Mouse (Mus musculus): ENCODE measurements around the gene Zmynd8.

Zmynd8 gene

DNA sequence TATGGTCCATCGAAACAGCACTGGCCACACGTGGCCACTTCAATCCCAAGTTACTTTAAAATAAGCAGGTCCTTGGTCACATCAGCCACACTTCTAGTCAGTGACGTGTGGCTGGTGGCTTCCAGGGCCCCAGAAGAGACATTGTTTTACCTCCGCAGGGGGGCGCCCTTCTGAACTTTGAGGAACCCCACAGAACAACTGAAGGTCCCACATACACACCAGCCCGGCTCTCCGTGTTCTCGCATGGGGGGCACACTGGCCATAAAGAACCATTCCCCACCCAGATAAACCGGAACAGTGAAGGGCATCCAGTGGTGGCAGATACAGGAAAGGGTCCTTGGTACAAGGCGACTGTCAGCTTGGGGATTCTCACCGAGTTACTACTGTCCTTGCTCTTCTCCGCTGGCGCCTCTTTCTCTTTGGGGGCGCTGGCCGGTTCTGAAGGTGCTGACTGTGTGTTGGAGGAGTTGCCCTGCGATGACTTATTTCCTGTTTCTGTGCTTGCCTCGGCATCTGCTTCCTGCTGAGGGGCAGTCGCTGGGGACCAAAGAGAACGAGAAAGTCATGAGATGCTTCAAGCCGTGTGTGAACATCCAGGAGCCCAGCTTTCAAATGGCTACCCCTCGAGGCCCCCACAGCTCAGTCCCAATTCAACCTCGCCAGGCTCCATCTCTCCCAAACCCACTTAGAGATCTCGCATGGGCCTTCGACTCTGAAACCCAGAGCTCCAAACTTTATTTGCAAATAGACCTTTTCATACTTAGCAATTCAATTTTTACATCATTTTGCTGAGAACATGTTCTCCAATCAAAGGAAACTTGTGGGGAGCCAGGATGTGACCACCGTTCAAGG, 106.2 kb downstream of the Zmynd8 start:
- no peak for DNase-seq

DNA sequence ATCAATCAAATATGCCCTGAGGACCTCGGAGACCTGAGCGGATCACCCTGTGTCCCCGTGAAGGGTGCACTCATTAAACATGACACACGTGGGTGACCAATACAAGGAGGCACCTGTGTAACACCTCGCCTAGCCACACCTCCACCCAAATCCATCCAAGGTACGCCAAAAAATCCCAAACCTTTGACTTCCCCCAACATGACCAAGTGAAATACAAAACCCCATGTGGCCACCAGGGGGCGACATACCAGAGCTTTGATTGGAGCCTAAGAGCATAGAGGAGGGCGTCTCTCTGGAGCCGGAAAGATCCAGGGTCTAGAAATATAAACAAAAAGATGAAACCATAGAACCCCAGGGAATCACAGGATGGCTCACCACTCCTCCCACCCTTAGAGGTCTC, 107.2 kb downstream of the Zmynd8 start:
- DNase-seq = peak; percentile 62

DNA sequence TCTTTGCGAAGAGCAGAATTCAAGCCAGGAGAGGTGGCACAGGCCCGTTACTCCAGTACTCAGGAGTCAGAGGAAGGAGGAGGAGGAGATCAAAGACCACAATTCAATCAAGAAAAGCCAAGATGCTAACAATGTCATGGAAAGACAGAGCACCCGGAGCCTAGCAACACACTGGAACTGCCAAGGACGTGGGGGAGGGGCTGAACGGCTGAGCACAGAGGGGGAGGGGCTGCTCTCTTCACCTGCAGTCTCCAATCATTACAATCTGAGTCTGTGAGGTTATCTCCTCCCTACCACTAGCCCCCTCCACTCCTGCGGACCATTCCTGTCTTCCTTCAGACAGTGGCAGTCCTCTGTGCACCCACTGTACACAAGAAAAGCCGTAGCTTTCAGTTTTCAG, 107.8 kb downstream of the Zmynd8 start:
- peak; percentile 49 for DNase-seq

DNA sequence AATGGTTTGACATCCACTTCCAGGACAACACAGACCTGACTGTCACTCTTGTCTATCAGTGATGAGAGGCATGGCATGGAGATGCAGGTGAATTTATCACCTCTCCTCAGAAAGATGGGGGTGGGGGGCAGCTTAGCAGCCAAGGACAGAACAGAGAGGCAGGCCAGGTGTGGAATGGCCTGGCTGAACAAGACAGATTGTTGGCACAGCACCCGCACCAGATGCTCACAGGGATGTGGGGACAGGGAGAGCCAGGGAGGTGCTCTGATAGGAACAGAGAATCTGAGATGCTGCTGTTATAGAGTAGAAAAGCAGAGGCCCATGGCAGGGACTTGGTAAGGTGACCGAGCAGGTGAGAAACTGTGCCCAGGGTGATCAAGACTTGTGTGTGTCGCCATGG, 109.1 kb downstream of the Zmynd8 start:
- no peak for DNase-seq

DNA sequence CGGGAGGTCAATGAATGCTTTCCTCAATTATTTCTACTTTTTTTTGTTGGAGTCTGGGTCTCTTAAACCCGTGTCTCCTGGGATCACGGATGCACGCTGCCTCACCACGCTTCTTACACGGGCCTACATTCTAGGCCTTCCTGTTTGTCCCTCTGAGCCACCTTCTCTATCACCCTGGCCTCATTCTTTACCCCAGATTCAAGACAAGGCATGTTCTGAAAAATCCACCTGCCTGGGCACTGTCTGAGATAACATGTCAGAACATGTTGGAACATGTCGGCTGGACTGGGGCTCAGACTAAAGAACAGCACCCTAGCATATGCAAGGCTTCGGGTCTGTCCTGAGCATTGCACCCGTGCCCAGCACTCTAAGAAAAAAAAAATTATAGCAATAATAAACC, 110.0 kb downstream of the Zmynd8 start:
- no peak for DNase-seq

DNA sequence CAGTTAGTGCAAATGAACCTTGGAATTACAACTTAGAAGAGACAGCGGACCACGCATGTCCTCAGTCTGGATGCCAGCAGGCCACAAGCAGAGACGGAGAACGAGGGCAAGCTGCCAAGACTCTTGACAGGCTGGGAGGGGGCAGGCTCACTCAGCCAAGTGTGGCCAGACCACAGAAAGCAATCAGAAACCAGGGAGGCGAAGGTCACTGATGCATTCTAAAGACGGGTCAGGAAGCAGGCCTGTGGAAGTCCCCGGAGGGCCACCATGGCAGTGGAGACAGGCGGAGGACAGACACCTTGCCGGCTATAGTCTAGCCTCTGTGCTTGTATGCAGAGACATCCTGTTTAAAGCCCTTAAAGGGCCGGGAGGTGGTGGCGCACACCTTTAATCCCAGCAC, 110.8 kb downstream of the Zmynd8 start:
- DNase-seq = no peak

DNA sequence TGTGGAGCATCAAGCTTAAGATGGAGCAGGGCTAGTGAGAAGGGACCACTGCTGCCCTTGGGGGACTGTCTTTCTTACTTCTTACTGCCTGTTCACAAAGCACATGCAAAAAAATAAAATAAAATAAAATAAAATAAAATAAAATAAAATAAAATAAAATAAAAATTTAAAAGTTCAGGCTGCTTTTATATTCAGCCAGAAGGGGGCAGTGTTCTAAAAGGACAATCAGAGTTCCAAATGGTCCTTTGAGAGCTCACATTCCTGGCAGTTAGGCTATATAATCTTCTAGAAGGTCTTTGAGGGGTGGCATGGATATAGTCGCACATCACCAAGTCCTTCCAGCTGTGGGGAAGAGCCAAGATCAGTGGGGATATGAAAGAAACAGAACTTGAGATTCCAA, 112.3 kb downstream of the Zmynd8 start:
- DNase-seq = peak; percentile 54

DNA sequence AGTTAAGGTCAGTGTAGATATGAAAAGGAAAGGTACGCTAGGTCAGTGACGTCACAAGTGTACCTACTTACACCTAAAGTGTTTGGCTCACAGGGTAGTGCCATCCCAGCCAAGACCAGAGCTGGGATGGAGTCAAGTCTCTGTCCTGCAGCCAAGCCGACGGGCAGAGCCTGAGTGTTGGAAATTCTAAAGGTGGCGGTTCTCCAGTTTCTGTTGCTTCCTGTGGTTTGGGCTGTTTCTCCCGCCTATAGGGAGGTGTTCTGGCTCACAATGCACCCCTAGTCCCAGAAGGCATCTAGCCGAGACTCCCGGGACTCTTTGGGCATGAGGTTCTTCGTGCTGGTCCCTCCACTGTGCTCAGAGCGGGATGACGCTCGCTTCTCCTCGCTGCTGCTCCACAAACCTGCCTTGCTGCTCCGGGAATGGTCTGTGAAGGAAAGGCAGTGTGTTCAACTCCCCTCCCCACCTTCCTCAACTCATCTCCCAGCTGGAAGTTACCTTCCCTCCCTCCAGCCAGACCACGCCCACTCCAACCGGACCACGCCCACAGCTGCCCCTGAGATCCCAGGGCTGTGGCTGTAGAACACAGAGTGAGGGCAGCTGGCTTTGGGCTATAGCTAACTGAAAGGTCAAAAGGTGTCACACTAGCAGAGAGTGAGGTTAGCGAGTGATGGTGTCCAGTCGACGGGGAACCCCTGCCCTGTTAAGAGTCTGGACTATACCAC, 113.3 kb downstream of the Zmynd8 start:
- no peak for DNase-seq

DNA sequence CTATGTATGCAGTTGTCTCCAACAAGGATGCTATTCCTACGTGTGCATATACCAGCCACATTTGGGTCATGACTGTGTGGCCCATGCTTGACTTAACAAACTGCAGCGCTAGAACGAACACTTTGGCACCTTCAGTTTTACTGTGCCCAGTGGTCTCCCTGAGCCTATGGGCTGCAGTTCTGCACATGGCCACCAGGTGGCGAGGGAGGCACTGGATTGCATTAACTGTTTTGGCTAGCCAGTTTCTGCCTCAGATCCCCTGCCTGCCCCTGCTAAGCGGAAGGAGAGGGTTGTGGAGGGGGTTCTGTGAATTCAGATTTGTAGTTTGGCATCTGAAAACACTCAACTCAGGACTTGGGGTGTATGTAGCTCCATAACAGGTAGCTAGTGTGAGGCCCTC, 116.5 kb downstream of the Zmynd8 start:
- DNase-seq = peak; percentile 87

DNA sequence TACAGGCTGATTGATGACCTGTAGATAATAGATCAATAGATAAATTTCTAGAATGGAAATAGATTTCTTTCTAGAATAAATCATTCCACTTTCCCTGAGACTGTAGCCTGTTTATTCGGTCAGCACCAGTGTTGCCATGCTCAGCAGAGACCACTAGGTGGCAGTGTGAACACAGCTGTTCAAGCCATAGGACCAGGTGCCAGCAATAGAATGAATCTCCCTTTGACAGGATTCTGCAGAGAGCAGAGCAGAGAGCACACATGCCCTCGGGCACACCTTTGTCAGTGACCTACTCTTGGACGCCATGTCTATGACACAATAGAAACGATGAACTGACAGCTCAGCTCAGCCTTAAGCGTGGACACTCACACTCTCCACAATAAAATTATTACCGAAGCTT, 119.9 kb downstream of the Zmynd8 start:
- peak; percentile 85 for DNase-seq

DNA sequence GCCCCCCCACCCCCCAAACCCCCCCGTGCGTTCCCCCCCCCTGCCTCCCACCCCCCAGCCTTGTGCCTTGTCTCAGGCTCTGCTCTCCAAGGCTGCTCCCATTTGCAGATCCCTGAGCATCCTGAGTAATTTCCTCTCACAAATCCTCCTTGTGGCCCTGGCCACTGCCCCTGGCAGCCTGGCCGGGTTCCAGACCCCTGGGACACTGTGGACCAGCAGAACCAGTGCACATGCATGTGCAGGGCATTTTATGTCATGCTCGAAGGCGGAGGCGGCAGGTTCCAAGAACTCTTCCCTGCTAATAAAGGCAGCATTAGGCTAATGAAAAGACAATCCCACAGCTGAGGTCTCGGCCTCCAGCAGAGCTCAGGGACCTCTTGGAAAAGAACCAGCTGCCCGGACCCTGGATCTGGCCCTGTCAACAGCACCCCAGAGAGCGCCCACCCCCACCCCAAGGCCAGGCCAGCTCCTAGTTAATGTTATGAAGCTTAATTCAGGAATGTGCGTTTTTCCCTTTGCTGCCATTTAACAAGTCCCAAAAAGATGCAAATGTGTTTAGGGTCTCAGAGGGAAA, 129.4 kb downstream of the Zmynd8 start:
- no peak for DNase-seq

DNA sequence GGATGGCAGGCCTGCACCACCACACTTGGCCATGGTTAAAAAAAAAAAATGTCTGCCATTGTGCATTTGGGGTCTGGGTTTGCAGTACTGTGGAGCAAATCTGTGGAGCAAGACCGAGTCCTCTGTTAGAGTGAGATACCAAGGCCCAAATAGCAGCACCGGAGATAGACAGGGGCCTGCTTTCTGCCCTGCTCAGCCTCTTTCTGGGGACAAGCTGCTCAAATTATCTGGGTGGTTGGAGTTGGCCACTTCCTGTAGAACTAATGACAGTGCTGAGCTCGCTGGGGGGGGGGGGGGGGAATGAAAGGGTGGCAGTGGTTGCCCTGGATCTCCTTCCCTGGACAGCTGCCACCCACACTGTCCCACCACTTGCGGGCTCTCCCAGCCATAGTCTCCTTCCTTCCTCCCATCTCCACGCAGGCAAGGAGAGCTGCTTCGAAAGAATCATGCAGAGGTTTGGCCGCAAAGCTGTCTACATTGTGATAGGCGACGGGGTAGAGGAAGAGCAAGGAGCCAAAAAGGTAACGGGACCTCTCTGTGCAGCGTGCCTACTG, 129.9 kb downstream of the Zmynd8 start:
- DNase-seq = no peak

DNA sequence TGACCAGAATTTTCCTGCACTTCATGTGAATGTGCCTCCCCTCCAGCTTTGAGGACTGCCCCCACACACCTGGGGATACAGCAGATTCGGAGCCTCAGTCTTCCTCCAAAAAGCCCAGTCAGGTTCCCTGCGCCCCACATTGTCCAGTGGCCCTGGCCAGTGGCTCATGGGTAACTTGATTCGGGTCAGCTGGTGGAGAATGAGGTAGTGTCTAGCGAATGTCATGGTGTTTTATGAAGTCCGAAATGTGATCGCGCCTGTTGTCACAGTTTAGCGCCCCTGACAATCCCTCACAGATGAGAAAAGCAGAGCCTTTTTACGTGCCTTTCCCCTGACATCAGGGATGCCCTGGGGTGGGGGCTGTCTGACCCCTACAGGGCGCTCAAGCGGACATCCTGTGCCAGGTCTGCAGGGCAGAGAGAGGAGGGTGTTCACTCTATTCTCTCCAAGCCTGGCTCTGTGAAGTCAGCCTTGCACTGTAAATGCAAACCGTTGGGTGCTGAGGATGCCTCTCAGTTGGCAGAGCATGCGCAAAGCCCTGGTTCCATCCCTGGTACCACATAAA, 139.3 kb downstream of the Zmynd8 start:
- peak; percentile 47 for DNase-seq

DNA sequence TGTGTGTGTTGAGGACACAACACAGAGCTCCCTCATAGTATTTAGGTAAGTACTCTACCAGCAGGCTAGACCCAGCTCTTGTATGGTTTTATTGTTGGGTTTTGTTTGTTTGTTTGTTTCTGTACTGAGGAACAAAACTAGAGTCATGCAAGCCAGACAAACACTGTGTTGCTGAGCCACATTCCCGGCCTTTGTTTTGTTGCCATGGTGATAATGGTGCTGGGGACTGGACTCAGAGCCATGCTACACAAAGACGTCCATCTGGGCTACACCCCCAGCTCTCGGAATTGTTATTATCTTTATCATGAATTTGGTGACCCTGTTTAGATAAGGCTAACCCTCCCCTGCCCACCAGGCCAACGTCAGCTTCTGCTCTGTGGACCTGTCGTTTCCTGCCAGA, 140.3 kb downstream of the Zmynd8 start:
- DNase-seq = peak; percentile 61

DNA sequence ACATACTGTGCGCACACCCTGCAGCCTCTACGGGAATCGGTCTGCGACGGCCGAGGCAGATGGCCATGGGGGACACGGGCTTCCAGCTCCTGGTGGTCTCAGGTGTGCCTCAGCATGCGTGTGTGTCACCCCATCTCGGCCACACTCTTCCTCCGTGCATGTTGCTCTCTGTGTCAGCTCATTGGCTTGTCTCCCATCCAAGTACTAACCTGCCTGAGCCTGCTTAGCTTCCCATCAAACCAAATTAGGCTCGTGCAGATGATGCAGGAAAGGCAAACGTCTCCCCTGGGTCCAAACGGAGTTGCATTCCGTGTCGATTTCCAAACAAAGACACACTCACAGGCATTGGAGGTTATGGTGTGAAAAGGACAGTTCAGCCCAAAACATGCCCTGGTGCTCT, 141.0 kb downstream of the Zmynd8 start:
- DNase-seq = no peak

DNA sequence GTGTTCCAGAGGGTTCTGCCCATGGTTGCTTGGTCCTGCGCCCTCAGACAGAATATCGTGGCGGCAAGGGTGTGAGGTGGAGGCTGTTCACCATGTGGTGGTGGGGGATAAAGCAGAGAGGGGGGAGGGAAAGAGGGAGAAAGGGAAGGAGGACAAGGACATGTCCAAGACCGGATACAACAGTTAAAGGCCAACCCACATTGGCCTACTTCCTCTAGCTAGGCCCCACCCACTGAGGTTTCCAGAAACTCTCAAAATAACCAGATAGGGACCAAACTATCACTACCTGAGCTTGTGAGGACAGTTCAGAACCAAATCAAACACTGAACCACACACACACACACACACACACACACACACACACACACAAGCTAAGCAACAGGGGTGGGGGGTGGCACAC, 146.1 kb downstream of the Zmynd8 start:
- DNase-seq = no peak

DNA sequence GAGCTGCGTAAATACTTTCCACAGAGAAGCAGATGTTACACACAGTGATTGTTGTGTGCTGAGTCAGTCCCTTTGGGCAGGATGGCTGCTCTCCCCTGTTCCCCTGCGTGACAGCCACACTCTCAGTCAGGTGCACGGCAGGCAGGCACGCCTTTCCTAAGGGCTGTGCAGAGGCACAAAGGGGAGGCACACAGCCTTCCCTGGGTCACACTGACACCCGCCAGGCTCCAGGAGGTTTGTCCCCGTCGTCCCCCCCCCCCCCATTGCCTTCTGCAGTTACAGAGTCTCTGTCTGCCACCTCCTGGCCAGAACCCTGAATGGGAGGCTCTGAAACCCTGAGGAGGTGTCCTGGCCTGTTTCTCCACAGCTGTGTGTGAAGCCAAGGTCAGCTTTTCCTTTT, 147.7 kb downstream of the Zmynd8 start:
- DNase-seq = peak; percentile 62

DNA sequence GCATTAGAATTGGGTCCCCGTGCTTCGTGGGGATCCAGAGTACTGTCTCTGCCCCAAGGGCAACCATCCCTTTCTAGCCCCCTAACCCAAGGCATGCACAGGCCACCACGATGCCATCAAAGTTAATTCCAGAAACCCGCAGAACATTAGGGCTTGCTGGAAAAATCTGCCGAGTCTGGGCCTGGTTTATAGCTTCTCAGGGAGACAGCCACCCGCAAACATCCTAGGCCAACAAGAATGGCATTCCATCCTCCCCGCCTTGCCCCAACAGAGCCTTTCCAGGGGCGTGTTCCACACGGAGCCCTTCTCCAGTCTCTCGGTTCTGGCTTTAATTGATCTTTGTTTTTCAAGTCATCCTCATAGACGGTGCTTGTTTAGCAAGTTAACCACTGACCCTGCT, 150.4 kb downstream of the Zmynd8 start:
- DNase-seq = no peak

DNA sequence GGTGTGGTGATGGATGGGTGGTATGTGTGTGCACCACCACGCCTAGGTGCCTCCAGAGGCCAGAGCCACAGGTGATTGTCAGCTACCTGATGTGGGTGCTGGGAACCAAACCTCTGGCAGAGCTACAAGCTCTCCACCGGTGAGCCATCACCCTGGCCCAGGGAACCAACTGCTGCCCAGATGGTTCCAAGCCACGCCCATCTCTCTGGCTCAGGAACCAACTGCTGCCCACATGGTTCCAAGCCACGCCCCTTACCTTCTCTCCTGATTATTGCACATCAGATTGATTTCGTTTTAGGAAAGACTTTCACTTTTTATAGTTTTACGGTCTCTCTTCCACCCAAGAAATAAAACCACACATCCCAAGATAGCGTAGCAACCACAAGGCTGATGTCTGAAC, 150.8 kb downstream of the Zmynd8 start:
- peak; percentile 36 for DNase-seq

DNA sequence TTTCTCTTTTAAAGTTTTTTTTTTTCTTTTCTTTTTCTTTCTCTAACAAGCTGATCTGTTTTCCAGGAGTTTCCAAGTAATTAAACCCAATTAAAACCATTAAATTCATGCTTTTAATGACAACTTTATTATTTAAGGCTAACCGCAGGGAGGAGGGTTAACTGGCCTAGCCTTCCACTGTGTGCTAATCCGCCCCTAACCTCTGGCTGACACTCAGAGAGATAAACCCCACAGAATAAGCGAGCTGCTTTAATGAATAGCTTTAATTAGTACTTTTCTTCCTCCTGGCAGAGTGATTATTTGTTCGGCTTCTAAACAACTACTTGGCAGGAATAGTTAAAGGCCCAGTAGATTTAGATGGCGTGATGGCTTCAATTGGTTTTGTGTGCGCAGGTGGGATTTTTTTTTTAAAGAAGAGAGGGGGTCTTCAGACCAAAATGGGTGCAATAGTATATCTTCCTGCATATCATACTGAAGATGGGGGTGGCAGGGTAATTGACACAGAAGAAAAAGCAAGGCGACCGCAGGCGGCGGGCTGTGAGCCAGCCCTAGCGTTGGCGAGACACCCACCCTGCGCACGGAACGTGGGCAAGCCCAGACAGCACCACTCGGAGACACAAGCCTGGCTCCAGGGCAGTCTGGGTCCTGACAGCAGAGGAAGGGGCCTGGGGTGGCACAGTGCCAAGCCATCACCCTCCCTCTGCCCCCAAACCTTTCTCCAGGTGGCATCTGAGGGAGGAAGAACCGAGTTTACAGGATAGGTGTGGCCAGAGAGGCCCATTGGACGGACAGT, 153.3 kb downstream of the Zmynd8 start:
- no peak for DNase-seq

DNA sequence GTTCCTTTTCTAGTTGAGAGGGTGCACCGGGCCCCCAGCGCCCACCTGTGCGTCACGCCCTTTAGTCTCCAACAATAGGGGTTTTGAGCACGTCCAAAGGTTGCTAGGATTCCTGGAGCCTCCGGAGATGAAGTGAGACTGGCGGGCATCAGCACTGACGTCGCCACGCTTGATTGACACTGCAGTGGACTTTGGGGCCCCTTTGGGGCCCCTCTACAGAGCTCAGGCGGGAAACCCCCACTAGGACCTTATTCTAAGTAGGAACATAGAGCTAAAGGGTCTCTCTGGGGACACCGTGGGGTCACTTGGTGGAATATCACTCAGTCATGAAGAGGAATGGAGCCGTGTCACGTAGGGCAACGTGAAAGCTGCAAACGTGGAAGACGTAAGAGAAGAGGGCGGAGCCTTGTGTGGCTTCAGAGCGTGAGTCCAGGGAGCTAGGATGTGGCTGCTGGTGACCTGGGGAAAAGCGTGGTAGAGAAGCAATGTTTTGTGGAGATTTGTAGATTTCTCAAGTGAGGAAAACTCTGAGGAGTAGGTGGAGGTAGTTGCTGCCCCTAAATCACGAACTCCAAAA, 156.5 kb downstream of the Zmynd8 start:
- DNase-seq = no peak

DNA sequence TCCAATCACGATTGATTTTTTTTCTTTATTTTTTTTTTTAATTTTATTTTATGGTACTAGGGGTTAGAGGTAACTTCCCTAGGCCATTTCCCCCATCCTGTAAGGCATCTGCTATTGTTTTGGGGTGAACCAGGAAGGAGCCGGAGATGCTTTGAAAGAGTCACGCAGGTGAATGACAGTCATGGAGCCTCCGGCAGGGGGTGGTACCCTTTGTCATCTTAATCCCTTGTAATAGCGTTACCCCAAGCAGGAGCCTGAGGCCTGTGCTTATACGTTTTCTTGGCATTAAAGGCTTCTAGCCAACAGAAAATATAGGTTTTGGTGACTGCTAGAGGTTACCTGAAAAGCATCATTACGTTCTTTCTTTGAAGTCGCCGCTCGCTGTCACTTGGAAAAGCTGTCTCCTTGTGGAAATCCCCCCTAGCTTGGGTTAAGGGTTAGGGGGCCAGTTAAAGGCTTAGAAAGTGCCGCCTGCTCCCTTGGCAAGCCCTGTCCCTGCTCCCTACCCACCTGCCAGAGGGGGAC, 157.2 kb downstream of the Zmynd8 start:
- DNase-seq = peak; percentile 41

All from embryo, embryonic 11 days (tissue).